Mouse (Mus musculus) cerebellum, adult 9-10 months (tissue): Measurements from ENCODE around the gene Btg2.
A peak's percentile ranks its signal among the peaks of the same experiment; 100 is the strongest.

Experiments used
- DNase-seq: peaks from one replicate; pipeline ENCODE4 v3.0.0; 2022

The Btg2 gene

DNA sequence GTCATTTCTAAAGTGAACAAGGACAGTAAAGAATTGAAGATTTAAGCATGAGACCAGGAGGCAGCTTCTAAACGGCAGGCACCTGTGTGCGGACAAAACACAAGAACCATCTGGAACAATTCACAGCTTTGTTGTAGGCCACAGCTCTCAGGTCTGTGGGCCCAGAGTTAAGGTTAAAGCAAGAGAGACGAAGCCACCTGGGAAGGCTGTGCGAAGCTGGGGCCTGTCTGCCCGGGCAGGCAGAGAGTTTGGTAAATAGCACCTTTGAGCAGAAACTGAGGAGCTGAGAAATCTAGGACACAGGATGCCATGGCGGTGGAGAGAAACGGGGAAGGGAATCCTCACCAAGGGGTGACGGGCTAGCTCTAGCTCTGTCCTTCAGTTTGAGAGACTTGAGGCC lies 3.4 kb downstream of the Btg2 start:
- no peak for DNase-seq

DNA sequence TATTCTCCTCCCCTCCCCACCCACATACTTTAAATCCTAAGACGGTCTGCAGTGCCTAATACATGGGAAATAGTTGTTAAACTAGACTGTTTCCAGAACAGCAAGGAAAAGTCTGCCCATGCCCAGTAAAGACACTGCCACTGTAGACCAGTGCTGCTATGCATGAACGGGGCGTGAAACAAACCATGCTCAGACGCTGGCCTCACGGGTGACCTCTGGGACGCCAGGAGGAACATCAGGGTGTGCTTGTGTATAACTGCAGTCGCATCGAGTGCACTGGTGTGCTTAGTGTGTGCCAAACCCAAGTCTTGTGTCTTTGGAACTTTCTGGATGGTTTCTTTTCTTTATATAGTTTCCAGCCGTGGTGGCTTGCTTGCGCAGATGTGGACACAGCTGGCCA lies 4.3 kb downstream of the Btg2 start:
- no peak for DNase-seq

DNA sequence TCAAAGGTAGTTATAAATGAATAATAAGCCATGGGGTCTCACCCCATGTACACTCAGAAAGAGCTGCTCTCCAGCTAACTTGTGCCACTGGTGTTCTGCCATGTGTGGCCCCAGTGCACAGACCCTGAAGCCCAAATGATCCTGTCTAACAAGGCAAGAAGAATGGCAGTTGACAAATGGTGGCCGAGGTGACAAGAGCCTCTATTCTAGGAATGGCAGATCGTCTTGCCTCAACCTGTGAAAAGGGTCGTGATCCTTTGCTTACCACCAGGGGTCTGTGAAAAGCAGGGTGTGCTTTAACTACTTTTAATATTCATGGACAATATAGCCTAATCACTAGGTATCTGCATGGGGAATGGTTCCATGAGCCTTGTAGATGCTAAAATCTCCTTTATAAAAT lies 4.7 kb downstream of the Btg2 start:
- DNase-seq: no peak

DNA sequence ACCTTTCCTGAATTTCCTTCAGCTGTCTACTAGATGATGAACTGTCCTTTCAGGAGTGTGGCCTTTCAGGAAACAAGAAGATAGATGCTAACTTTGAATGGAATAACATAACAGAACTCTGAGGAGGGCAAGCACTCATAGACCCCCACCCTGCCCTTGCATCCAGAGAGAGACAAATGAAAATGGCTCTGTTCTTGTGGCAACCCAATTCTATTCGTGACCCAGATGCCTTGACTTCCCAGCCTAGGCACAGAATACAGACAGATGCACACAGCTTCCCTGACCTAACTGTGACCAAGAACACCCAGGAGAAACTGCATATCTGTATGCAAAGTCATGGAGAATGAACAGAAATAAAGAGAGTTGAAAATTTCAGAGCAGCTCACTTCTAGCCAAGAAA lies 5.3 kb downstream of the Btg2 start:
- no peak for DNase-seq

GRCm38 (mm10) chr1:134073061-134073564 lies 5.8 kb downstream of the Btg2 start:
- no peak for DNase-seq

GRCm38 (mm10) chr1:134071411-134072018 lies 7.4 kb downstream of the Btg2 start:
- no peak for DNase-seq

DNA sequence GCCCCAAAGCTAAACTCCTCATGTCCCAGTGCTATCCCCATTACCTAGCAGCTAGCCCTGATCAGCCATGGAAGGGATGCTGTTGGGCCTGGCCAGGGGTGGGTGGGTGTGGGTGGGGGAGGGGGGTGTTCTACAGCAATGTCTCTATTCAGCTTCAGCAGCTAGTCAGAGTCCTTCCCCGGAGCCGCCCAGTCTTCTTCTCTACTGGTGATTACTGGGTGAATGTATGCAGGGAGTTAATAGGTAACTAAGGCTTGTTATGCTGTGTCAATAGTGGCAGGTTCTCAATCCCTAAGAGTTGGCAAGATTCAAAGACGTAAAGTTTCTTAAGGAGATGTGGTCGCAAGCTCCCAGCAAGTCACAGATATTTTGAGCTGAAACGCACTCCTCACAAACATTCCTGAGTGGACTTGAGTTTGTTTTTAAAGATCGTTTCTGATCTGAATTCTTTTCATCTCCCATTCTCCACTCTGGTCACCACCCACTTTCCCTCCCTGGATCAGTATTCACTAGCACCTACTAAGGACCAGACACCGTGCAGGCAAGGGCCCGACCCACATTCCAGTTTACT lies 8.7 kb downstream of the Btg2 start:
- DNase-seq: no peak

- DNase-seq: no peak
Observed at GRCm38 (mm10) chr1:134067143-134067619, 11.7 kb downstream of the Btg2 start.

- no peak for DNase-seq
Observed at GRCm38 (mm10) chr1:134066554-134066953, 12.4 kb downstream of the Btg2 start.

DNA sequence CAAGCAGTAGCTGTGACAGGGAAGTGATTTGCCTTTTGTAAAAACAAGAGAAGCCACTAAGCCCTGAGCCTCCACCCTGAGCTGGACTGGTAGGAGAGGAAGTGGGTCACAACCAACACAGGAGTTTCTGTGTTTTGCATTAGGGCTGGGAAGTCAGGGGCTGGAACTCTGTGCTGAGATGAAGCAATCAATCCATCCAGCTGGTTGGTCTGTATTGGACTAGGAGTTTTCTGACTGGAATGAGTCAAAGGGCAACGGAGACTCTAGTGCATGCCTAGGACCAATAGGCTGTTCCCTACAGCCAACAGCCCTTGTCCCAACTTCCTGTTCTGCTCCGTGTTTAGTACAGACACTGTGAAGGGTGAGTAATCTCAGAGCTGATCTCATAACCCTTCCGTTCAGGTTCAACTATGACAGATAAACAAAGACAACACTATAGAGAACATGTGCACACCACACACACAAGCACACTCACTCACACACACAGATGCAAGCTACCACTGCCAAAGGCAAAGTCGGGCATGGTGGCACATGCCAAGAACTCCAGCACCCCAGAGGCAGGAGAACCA lies 13.6 kb downstream of the Btg2 start:
- no peak for DNase-seq

DNA sequence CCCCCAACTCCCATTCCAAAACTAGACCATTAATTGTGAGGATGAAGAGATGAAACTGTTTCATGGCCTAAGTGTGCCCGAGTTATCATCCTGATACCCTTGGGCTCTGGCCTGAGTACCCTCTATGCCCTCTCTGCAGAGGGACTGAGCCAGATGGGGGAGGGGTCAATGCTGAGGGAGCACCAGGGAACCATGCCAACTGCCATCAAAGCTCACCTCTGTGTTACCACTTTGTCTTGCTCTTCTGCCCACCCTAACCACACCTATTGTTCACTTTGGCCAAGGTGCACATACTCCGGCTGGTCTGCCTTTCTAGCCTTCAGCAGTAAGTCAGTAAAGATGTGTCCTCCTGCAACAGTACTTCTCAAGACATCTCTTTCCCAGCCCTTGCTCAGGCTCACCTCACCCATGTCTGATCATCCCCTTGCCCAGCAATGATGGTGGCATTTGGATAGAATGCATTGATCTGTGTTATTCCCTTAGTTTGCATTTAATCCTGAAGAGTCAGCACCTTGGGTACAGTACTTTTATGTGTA lies 14.6 kb downstream of the Btg2 start:
- no peak for DNase-seq

- DNase-seq: no peak
Observed at GRCm38 (mm10) chr1:134063773-134064125, 15.2 kb downstream of the Btg2 start.

DNA sequence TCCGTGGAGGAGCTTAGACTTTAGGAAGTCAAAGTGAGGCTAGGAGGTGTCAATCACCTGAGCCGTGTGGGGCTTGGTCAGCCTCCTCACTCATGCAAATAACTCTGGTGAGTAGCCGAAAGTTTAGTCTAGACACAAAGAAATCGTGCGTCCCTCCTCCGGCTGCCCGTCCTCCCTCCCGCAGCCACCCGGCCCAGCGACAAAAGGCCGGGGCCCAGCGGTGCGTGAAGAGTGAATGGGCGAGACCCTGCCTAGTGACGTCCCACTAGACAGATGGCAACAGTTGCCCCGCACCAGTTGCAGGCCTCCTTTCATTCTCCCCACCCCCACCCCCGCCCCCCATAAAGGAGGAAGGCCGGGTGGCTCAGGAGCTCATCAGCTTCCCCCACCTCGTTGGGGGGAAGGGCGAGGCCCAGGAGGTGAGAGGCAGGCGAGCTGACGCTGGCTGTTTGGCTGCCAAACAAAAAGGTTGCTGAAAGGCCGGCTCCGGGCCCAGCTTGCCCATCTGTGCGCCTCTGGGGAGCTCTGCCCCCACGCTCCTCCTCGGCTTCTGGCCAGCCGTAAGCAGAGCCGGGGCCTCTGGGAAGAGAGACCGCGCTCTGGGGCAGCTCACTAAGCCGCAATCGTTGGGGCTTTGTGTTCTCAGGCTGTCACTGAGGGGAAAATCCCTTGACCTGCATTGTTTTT lies 15.7 kb downstream of the Btg2 start:
- no peak for DNase-seq

GRCm38 (mm10) chr1:134062411-134063085 lies 16.4 kb downstream of the Btg2 start:
- no peak for DNase-seq

- no peak for DNase-seq
Observed at GRCm38 (mm10) chr1:134061915-134062314, 17.0 kb downstream of the Btg2 start.

- DNase-seq: peak; percentile 90
Observed at GRCm38 (mm10) chr1:134060849-134061569, 17.9 kb downstream of the Btg2 start.

GRCm38 (mm10) chr1:134059739-134060695 lies 18.9 kb downstream of the Btg2 start:
- peak; percentile 58 for DNase-seq

DNA sequence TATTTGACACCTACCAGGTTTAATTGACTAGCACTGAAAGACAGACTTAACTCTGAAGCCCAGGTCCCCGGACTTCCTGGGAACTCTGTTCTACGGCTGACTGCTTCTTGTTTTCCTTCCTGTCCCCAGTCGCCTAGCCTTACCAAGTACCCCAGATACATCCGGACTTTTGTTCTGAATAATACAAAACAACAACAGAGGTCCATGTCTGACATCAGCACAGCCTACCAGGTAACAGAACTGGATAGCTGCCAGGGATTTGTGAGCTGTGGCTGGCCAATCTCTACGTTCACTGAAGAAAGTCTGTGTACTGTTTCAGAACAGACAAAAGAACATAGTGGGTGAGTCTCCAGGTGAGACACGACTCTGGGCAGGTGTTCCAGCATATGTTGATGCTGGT lies 20.1 kb downstream of the Btg2 start:
- peak; percentile 42 for DNase-seq

DNA sequence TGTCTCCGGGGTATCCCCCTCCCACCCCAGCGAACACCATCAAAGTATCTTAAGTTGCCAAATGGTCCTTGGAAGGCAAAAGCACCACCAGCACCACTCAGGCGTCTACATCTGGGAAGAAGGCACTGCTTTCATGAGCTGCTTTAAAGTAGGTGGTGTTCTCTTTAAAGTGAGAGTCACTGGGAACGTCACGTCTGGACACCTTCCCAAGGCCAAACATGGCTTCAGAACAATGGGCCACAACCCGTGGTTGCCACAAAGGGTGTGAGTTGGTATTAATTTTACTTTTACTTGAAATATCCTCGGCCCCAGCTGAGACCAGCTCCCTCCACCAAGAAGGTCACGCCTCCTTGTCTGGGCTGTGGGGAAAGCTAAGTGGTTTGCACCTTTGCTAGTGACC lies 21.2 kb downstream of the Btg2 start:
- DNase-seq: no peak

DNA sequence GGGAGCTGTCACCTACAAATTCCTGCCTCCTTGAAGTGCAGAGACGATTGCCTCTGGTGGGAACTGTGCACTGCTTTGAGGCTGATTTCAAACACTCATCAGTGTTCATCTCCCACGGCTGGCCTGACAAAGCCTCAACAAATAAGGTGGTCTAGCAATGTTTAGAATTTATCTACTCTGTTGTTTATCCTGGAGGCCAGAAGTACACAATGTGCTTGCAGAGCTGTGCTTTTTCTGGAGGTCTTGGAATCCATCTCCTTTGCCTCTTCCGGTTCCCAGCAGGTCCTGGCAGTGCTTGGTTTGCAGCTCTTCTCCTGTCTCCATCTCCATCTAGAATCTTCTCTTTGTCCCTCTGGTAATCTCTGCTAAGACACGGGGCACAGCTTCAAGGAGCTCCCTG lies 22.6 kb downstream of the Btg2 start:
- DNase-seq: no peak

DNA sequence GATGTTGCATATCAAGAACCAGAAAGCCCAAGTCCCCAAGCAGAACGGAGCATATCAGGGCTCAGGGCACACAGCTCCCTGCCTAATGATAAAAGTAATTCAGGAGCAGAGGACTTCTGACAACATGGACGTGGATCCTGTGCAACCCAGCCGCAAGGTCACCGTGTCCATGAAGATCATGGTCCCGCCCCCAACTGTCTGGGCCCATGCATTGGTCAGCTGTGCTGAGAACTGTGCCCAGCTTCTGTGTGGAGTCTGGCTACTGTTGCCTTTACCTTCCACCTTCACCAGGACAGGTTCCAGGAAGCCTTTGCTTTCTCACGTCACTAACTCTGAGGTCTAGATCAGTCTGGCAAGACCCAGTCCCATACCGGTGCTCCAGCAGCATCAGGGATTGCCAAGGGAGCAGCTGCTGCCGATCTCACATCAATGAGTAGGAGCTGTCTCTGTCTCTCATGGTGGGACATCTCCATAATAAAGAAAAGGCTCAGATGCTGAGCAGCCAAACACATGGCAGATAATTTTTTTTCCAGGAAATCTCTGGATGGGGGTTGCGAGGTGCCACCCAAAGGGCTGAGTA lies 23.2 kb downstream of the Btg2 start:
- DNase-seq: no peak
